Mouse (Mus musculus) embryonic facial prominence, embryonic 11.5 days (tissue): ENCODE measurements around the gene Zfp462. TPM values are rescaled to one million over a fixed set of nuclear protein-coding genes. Genes with fewer than 3 reads are reported as not detected.

ENCODE experiments used
- ATAC-seq: fragments of 200-750 bp; cut with Nextera tagmentation; replicated peaks from 2 replicates; pipeline ENCODE4 v1.8.0; 2017; ENCODE audit warnings: low read depth; ENCODE audit not compliant: insufficient number of reproducible peaks, low FRiP score, low TSS enrichment
- DNase-seq: peaks from one replicate; pipeline ENCODE4 v3.0.0-alpha.2; 2015; ENCODE audit warnings: low spot score
- H3K27ac ChIP-seq: fragments of 300-500 bp; sonication (generic); replicated peaks from 2 replicates; pipeline ENCODE4 v1.5.1; 2014; ENCODE audit warnings: mild to moderate bottlenecking, low read depth, low read length, control low read depth
- H3K27me3 ChIP-seq: fragments of 300-500 bp; sonication (generic); 2 replicates; pipeline ENCODE4 v1.6.1; 2014; ENCODE audit warnings: mild to moderate bottlenecking, low read length, moderate library complexity, mixed read lengths; ENCODE audit not compliant: control insufficient read depth, insufficient read depth
- H3K36me3 ChIP-seq: fragments of 300-500 bp; sonication (generic); replicated peaks from 2 replicates; pipeline ENCODE4 v1.6.1; 2014; ENCODE audit warnings: low read depth, mild to moderate bottlenecking, low read length, moderate library complexity, mixed read lengths; ENCODE audit not compliant: control insufficient read depth, insufficient read depth
- H3K4me1 ChIP-seq: fragments of 300-500 bp; sonication (generic); 2 replicates; pipeline ENCODE4 v1.6.1; 2014; ENCODE audit warnings: low read length, mixed read lengths; ENCODE audit not compliant: control insufficient read depth, insufficient read depth
- H3K4me2 ChIP-seq: fragments of 300-500 bp; sonication (generic); 2 replicates; pipeline ENCODE4 v1.6.1; 2014; ENCODE audit warnings: low read depth, mild to moderate bottlenecking, control low read depth, low read length, moderate library complexity
- H3K4me3 ChIP-seq: fragments of 300-500 bp; sonication (generic); 2 replicates; pipeline ENCODE4 v1.5.1; 2014; ENCODE audit warnings: low read depth, low read length, control low read depth
- H3K9ac ChIP-seq: fragments of 300-500 bp; sonication (generic); replicated peaks from 2 replicates; pipeline ENCODE4 v1.6.1; 2014; ENCODE audit warnings: mild to moderate bottlenecking, control low read depth, low read length
- H3K9me3 ChIP-seq: fragments of 300-500 bp; sonication (generic); replicated peaks from 2 replicates; pipeline ENCODE4 v1.6.1; 2016; ENCODE audit warnings: mild to moderate bottlenecking, low read length, inconsistent platforms, mixed read lengths; ENCODE audit not compliant: control insufficient read depth
- WGBS: fragments of 180-500 bp; shearing (Covaris S2); extraction: QIAGEN DNeasy Blood & Tissue Kit; methylation state at CpG from one replicate; pipeline ENCODE4 v1.1.7; 2014; 5-methylcytosine and 5-hydroxymethylcytosine counted together
- polyA plus RNA-seq: library from polyadenylated mRNA; unstranded; fragments of >200 nt; fragmentation: Nextera tagmentation; extraction: Ambion mirVana; gene quantifications from 2 replicates; pipeline ENCODE4 v1.2.1, GENCODE M21; 2014

Gene Zfp462
- polyA plus RNA-seq, 1 experiment from 2014 or later, result 16.9 TPM

- H3K4me1 ChIP-seq, result no peaks in the 10 kb centered on the region
- H3K4me2 ChIP-seq, result no peak overlapping the region
- H3K27me3 ChIP-seq, result no peaks in the 10 kb centered on the region
- H3K36me3 ChIP-seq, result no peaks in the 10 kb centered on the region
- ATAC-seq (no peak), DNase-seq (no peak)
- H3K4me3 ChIP-seq, result no peak overlapping the region
- 91% methylated on average over 3 of the region's 3 CpGs for WGBS
- H3K9me3 ChIP-seq, result no peaks in the 10 kb centered on the region
- no peak overlapping the region for H3K27ac ChIP-seq
- no peak overlapping the region for H3K9ac ChIP-seq
These were observed 9.6 kb downstream of the Zfp462 start for GRCm38 (mm10) chr4:54954455-54954854.

- Histone ChIP-seq H3K36me3 (no peaks in the 10 kb centered on the region), H3K9me3 (no peaks in the 10 kb centered on the region), H3K4me3 (no peak overlapping the region), H3K4me1 (peaks cover 6% of the 10 kb centered on the region; the same call in 1 of the 2 replicates), H3K9ac (no peak overlapping the region), H3K4me2 (no peak overlapping the region), H3K27ac (no peak overlapping the region), H3K27me3 (no peaks in the 10 kb centered on the region)
- 87% methylated on average over 4 of the region's 4 CpGs for WGBS
- no peak for DNase-seq
- ATAC-seq, result no peak
These were observed 15.9 kb downstream of the Zfp462 start for GRCm38 (mm10) chr4:54960776-54961175.

GRCm38 (mm10) chr4:54962141-54962540, 17.3 kb downstream of the Zfp462 start:
- H3K27ac ChIP-seq, result no peak overlapping the region
- H3K9me3 ChIP-seq, result no peaks in the 10 kb centered on the region
- H3K4me1 ChIP-seq, result peaks cover 6% of the 10 kb centered on the region
- H3K27me3 ChIP-seq, result no peaks in the 10 kb centered on the region
- no peak overlapping the region for H3K9ac ChIP-seq
- no peak for ATAC-seq
- no peak for DNase-seq
- WGBS, result 86% methylated on average over 4 of the region's 4 CpGs
- no peak overlapping the region for H3K4me3 ChIP-seq
- no peaks in the 10 kb centered on the region for H3K36me3 ChIP-seq
- H3K4me2 ChIP-seq, result no peak overlapping the region

GRCm38 (mm10) chr4:54963551-54963950, 18.7 kb downstream of the Zfp462 start:
- no peaks in the 10 kb centered on the region for H3K27me3 ChIP-seq
- H3K4me3 ChIP-seq, result no peak overlapping the region
- no peaks in the 10 kb centered on the region for H3K36me3 ChIP-seq
- no peak overlapping the region for H3K9ac ChIP-seq
- ATAC-seq (no peak), DNase-seq (no peak)
- H3K9me3 ChIP-seq, result no peaks in the 10 kb centered on the region
- no peak overlapping the region for H3K4me2 ChIP-seq
- H3K4me1 ChIP-seq, result peaks cover 6% of the 10 kb centered on the region
- no peak overlapping the region for H3K27ac ChIP-seq
- 78% methylated on average over 7 of the region's 7 CpGs for WGBS

GRCm38 (mm10) chr4:54965169-54965695, 20.4 kb downstream of the Zfp462 start:
- H3K36me3 ChIP-seq, result no peaks in the 10 kb centered on the region
- H3K4me3 ChIP-seq, result no peak overlapping the region
- H3K27me3 ChIP-seq, result no peaks in the 10 kb centered on the region
- H3K9ac ChIP-seq, result no peak overlapping the region
- DNase-seq (no peak), ATAC-seq (no peak)
- no peaks in the 10 kb centered on the region for H3K9me3 ChIP-seq
- H3K27ac ChIP-seq, result no peak overlapping the region
- no peak overlapping the region for H3K4me2 ChIP-seq
- peaks cover 6% of the 10 kb centered on the region for H3K4me1 ChIP-seq
- 70% methylated on average over 9 of the region's 9 CpGs for WGBS

- DNase-seq (no peak), ATAC-seq (no peak)
- no peaks in the 10 kb centered on the region for H3K9me3 ChIP-seq
- no peak overlapping the region for H3K4me3 ChIP-seq
- no peaks in the 10 kb centered on the region for H3K27me3 ChIP-seq
- no peak overlapping the region for H3K4me2 ChIP-seq
- WGBS, result 64% methylated on average over 17 of the region's 17 CpGs
- H3K9ac ChIP-seq, result no peak overlapping the region
- peaks cover 6% of the 10 kb centered on the region for H3K4me1 ChIP-seq
- H3K36me3 ChIP-seq, result no peaks in the 10 kb centered on the region
- H3K27ac ChIP-seq, result peak overlapping the region; percentile 13; the same call in 1 of the 2 replicates
These were observed 21.4 kb downstream of the Zfp462 start for GRCm38 (mm10) chr4:54966161-54966806.

- Histone ChIP-seq H3K9ac (no peak overlapping the region), H3K4me3 (no peak overlapping the region), H3K4me1 (peaks cover 6% of the 10 kb centered on the region), H3K4me2 (no peak overlapping the region), H3K27me3 (no peaks in the 10 kb centered on the region), H3K9me3 (no peaks in the 10 kb centered on the region), H3K36me3 (no peaks in the 10 kb centered on the region), H3K27ac (no peak overlapping the region)
- WGBS, result 92% methylated on average over 4 of the region's 4 CpGs
- DNase-seq (no peak), ATAC-seq (no peak)
These were observed 22.3 kb downstream of the Zfp462 start for GRCm38 (mm10) chr4:54967166-54967565.

- ATAC-seq (no peak), DNase-seq (no peak)
- no peak overlapping the region for H3K9ac ChIP-seq
- no peak overlapping the region for H3K4me3 ChIP-seq
- H3K4me1 ChIP-seq, result peaks cover 6% of the 10 kb centered on the region
- H3K27ac ChIP-seq, result no peak overlapping the region
- 88% methylated on average over 5 of the region's 5 CpGs for WGBS
- H3K9me3 ChIP-seq, result no peaks in the 10 kb centered on the region
- no peaks in the 10 kb centered on the region for H3K36me3 ChIP-seq
- H3K27me3 ChIP-seq, result no peaks in the 10 kb centered on the region
- no peak overlapping the region for H3K4me2 ChIP-seq
These were observed 22.9 kb downstream of the Zfp462 start for GRCm38 (mm10) chr4:54967721-54968120.
